Mouse (Mus musculus): Measurements from ENCODE around the gene Fam47c. TPM values are rescaled to one million over a fixed set of nuclear protein-coding genes. Genes with fewer than 3 reads are reported as not detected.

Fam47c gene
- polyA plus RNA-seq (2011; ENCODE audit: insufficient read length, low read depth, missing spikeins) = not detected in 2 replicates

DNA sequence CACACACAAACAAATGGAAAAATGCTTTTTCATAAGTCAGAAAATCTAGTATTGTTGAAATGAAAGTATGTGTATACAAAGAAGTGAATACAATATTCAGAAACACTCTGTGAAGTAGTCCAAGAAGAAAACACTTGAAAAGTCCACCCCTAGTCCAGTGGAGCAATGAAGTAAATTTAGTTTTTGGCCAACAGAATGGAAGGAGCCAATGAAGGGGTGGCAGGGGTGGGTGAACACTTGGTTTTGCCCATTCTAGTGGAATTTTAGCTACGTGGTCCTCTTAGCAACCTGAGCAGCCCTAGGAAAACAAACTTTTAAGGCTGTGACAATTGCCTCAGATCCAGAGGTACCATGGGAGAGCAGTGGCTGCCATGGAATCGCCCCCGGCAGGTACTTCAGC, at the start of gene Fam47c:
TSS of gene Fam47c (plus strand) at position 301 of the 400 bp plus-strand sequence.
- Histone ChIP-seq H3K4me1 (ENCODE audit: control insufficient read depth, insufficient read depth, low read length) (no peaks in the 10 kb centered on the region), H3K4me3 (ENCODE audit: insufficient read depth, low read length) (no peak within 1 kb of the TSS), H3K27ac (ENCODE audit: insufficient read depth, low read length) (no peak within 1 kb of the TSS)
- TF ChIP-seq CTCF (IDR thresholded peaks at IDR 0.05; ENCODE audit: borderline replicate concordance, insufficient read depth, low read length) (no peak), POLR2A (IDR thresholded peaks at IDR 0.05; ENCODE audit: low read depth, low read length) (no peak)

DNA sequence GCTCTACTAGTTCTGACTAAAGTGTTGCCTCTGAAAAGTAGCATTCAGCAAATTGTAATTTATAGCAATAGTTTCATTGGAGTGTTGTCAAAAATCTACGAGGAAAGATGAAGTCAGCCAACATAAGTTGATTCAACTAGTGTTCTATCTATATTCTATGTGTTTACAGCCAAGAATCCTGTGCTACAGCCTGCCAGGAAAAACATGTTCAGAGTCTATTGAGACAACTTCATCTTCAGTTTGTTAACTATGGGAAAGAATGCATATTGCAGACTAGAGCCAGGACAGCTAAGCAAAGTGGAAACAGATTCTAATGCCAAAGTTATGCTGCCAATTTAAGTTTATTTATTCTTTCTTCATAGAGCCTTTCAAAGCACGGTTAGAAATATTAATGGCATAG, 31.8 kb downstream of the Fam47c start:
- Histone ChIP-seq H3K4me1 (ENCODE audit: control insufficient read depth, insufficient read depth, low read length) (no peaks in the 10 kb centered on the region), H3K27ac (ENCODE audit: insufficient read depth, low read length) (no peak overlapping the region), H3K4me3 (ENCODE audit: insufficient read depth, low read length) (no peak overlapping the region)
- no peak for TF ChIP-seq CTCF (IDR thresholded peaks at IDR 0.05; ENCODE audit: borderline replicate concordance, insufficient read depth, low read length)
- TF ChIP-seq POLR2A (IDR thresholded peaks at IDR 0.05; ENCODE audit: low read depth, low read length) = no peak

DNA sequence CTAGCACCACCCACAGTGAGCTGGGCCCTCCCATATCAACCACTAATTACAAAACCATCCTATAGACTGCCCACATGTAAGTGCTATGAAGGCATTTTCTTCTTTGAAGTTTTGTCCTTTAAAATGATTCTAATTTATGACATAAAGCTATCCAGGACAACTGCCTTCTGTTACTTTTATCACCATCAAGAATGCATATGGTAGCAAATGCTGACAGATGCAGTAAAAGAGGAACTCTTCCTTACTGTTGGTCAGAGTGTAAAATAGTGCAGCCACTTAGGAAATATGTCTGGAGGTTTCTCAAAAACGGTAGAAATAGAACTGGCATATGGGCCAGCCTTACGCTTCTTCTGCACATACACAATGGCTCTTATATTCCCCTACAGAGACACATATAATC, 39.5 kb downstream of the Fam47c start:
- no peak overlapping the region for H3K27ac ChIP-seq (ENCODE audit: insufficient read depth, low read length)
- no peak overlapping the region for H3K4me3 ChIP-seq (ENCODE audit: insufficient read depth, low read length)
- no peaks in the 10 kb centered on the region for H3K4me1 ChIP-seq (ENCODE audit: control insufficient read depth, insufficient read depth, low read length)
- no peak for TF ChIP-seq CTCF (IDR thresholded peaks at IDR 0.05; ENCODE audit: borderline replicate concordance, insufficient read depth, low read length)
- TF ChIP-seq POLR2A (IDR thresholded peaks at IDR 0.05; ENCODE audit: low read depth, low read length) = no peak

Other genes starting within 250 kb of the Fam47c start
- 7.8 and 16.0 TPM in 2 replicates for gene Prrg1, start 153.9 kb upstream of the Fam47c start, polyA plus RNA-seq (2011; ENCODE audit: insufficient read length, low read depth, missing spikeins)